Mouse (Mus musculus) C2C12 (cell line): Measurements from ENCODE around the gene Tmprss15. TPM values are rescaled to one million over a fixed set of nuclear protein-coding genes. Genes with fewer than 3 reads are reported as not detected.

Experiments
- H3K27me3 ChIP-seq: one replicate; pipeline ENCODE4 v1.6.1; 2011; ENCODE audit not compliant: control insufficient read depth, insufficient read depth, insufficient read length
- H3K36me3 ChIP-seq: one replicate; pipeline ENCODE4 v1.6.1; 2011; ENCODE audit not compliant: control insufficient read depth, insufficient read depth
- H3K4me3 ChIP-seq: one replicate; pipeline ENCODE4 v1.5.1; 2011; ENCODE audit warnings: mild to moderate bottlenecking, control low read depth; ENCODE audit not compliant: poor library complexity, insufficient read depth, severe bottlenecking
- H3K79me2 ChIP-seq: one replicate; pipeline ENCODE4 v1.6.1; 2011; ENCODE audit not compliant: control insufficient read depth, insufficient read depth
- H3K79me3 ChIP-seq: one replicate; pipeline ENCODE4 v1.6.1; 2011; ENCODE audit warnings: low read depth, control low read depth
- H3ac ChIP-seq: one replicate; pipeline ENCODE3; 2011; ENCODE audit warnings: low read depth; ENCODE audit not compliant: control insufficient read depth, insufficient read length
- CEBPB ChIP-seq: IDR thresholded peaks from one replicate; pipeline ENCODE4 v1.6.1; 2011; ENCODE audit warnings: low read depth, mild to moderate bottlenecking, control low read depth, moderate library complexity
- CTCF ChIP-seq: IDR thresholded peaks from one replicate; pipeline ENCODE4 v1.5.1; 2011; ENCODE audit not compliant: control insufficient read depth, insufficient read depth, insufficient read length
- FOSL1 ChIP-seq: IDR thresholded peaks from one replicate; pipeline ENCODE4 v1.8.0; 2011; ENCODE audit warnings: mild to moderate bottlenecking, low read length; ENCODE audit not compliant: poor library complexity, insufficient read depth, severe bottlenecking
- MAX ChIP-seq: IDR thresholded peaks from one replicate; pipeline ENCODE4 v1.6.1; 2011; ENCODE audit warnings: mild to moderate bottlenecking, control low read depth
- MYOD1 ChIP-seq: IDR thresholded peaks from one replicate; pipeline ENCODE4 v1.6.1; 2011; ENCODE audit warnings: low read depth; ENCODE audit not compliant: control insufficient read depth, insufficient read length
- MYOG ChIP-seq: IDR thresholded peaks from one replicate; pipeline ENCODE4 v1.6.1; 2011; ENCODE audit not compliant: control insufficient read depth, insufficient read length; ENCODE audit errors: extremely low read depth
- USF1 ChIP-seq: IDR thresholded peaks from one replicate; pipeline ENCODE4 v1.6.1; 2011; ENCODE audit warnings: low read depth, mild to moderate bottlenecking, control low read depth, moderate library complexity
- polyA plus RNA-seq: library from polyadenylated mRNA; unstranded; fragments of >200 nt; fragmentation: generic; extraction: Trizol; gene quantifications from one replicate; pipeline ENCODE4 v1.2.1, GENCODE M21; 2012; ENCODE audit warnings: missing spikeins

Tmprss15 gene
- polyA plus RNA-seq, 1 experiment: not detected

DNA sequence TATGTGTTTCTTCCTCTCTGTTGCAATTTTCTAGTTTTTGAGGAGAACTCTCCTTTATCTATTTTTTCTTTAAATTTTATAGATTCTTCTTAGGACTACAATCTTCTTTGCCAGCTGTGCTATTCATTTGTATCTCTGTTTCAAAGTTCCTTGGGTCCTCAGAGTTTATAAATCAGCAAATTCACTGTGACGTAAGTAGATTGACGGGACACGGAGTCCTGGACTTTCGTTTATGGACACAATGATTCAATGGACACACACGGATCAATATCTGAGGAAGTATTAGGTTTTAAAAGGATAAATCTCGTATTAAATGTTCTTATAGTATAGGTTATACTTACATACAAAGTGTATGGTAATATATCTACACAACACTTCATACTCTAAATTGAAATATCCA is 4.3 kb downstream of the Tmprss15 start:
- no peak overlapping the region for H3K4me3 ChIP-seq
- no peaks in the 10 kb centered on the region for H3K79me3 ChIP-seq
- H3ac ChIP-seq: no peak overlapping the region
- no peaks in the 10 kb centered on the region for H3K36me3 ChIP-seq
- no peaks in the 10 kb centered on the region for H3K79me2 ChIP-seq
- H3K27me3 ChIP-seq: no peaks in the 10 kb centered on the region
- TF ChIP-seq CEBPB: no peak
- no peak for TF ChIP-seq MYOD1
- TF ChIP-seq USF1: no peak
- TF ChIP-seq MYOG: no peak
- no peak for TF ChIP-seq MAX
- no peak for TF ChIP-seq FOSL1
- no peak for TF ChIP-seq CTCF

DNA sequence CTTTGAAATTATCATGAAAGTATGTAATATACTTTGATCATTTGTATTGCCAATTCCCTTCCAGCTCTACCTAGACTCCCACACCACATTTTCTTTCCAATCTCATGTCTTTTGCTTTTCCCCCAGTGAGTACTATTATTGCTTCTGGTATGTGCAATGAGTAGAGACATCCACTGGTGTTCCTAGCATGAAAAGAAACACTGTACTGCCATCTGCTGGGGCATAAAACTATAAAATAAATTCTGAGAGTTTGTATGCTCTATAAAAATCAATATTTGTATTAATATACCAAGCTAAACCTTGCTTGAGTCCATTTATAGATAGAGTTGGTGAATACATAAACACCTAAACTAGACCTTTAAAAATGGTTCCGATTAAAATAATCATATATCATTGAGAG is 27.0 kb downstream of the Tmprss15 start:
- Histone ChIP-seq H3K79me2 (no peaks in the 10 kb centered on the region), H3K36me3 (no peaks in the 10 kb centered on the region), H3K4me3 (no peak overlapping the region), H3ac (no peak overlapping the region), H3K27me3 (no peaks in the 10 kb centered on the region), H3K79me3 (no peaks in the 10 kb centered on the region)
- TF ChIP-seq CTCF (no peak), FOSL1 (no peak), MAX (no peak), CEBPB (no peak), USF1 (no peak), MYOG (no peak), MYOD1 (no peak)

DNA sequence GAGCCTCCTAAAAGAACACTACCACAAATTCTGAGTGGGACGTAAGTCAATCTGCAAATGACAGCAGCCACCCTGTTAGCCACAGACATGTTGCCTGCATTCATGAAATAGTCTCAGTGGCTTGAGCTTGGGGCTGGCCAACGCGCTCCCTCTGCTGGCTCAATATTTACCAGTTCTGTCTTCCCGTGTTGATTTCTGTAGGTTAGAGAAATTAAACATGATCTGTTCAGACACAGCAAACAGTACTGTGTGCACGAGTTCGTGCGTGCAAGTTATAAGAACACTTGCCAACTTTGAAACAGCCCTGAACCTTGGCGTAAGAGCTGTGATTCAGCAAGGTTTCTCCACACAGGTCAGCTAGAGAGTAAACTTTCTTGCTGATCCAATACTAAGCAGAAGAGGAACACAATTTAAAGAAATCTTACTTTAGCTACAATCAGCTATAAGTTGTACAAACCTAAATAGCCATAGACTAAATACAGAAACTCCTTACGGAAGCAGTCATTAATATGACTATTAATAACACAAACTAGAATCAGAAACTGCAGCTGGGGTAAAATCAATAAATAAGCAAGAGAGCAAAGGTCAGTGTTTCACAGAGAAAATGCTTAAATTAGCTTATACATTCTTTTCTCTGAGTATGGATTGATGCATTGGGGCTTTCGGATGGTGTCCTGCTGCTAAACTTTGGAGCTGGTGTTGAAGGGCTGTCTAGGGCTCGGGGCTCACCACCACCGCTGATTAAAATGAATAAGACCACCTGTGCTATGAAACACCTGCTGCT is 31.9 kb downstream of the Tmprss15 start:
- no peaks in the 10 kb centered on the region for H3K79me2 ChIP-seq
- TF ChIP-seq MYOD1 (no peak), FOSL1 (no peak), CTCF (no peak), MAX (no peak), CEBPB (no peak), USF1 (no peak), MYOG (no peak)
- no peaks in the 10 kb centered on the region for H3K79me3 ChIP-seq
- no peak overlapping the region for H3K4me3 ChIP-seq
- H3ac ChIP-seq: no peak overlapping the region
- no peaks in the 10 kb centered on the region for H3K36me3 ChIP-seq
- H3K27me3 ChIP-seq: no peaks in the 10 kb centered on the region

DNA sequence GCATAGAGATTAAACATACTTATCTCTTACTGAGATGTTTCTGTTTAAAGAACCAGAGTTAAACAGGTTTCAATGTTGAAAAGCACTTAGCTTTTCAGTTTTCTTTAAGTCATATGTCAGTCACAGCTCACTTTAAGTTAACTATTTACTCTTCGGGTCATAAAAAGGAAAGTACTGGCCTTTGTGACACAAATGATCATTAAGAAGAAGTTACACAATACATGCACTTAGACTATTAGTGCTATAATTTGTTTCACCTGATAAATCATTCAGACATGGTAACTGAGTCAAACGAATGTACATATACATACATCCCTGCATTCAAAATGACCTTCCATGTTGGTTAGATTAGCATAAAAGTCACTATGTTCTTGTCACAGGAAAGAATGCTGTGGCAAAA is 58.3 kb downstream of the Tmprss15 start:
- no peak for TF ChIP-seq MAX
- no peak for TF ChIP-seq CEBPB

DNA sequence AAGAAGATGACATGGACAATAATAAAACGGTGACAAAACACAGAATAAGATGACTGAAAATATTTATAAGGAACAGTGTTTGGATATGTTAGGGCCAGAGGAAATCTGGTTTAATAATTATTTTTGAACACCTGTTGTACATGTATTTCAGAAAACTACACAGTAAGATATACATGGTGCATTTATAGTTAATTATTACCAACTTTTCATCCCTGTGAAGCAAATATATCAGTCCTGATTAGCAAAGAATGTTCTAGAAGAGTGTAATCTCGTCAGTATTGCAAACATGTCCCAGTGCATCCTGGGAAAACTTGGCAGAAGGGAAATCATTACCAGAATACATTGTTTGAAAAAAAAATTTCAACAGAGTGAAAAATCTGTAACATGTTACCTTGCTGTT is 88.1 kb downstream of the Tmprss15 start:
- Histone ChIP-seq H3K79me2 (no peaks in the 10 kb centered on the region), H3K4me3 (no peak overlapping the region), H3K27me3 (no peaks in the 10 kb centered on the region), H3K79me3 (no peaks in the 10 kb centered on the region), H3K36me3 (no peaks in the 10 kb centered on the region), H3ac (no peak overlapping the region)
- no peak for TF ChIP-seq MYOG
- TF ChIP-seq CTCF: no peak
- no peak for TF ChIP-seq MAX
- no peak for TF ChIP-seq FOSL1
- no peak for TF ChIP-seq MYOD1
- no peak for TF ChIP-seq USF1
- TF ChIP-seq CEBPB: no peak

More for the DNA sequence above, 58.3 kb downstream of the Tmprss15 start:
- Histone ChIP-seq H3K27me3 (no peaks in the 10 kb centered on the region), H3ac (no peak overlapping the region), H3K79me3 (no peaks in the 10 kb centered on the region), H3K36me3 (no peaks in the 10 kb centered on the region), H3K79me2 (no peaks in the 10 kb centered on the region), H3K4me3 (no peak overlapping the region)

DNA sequence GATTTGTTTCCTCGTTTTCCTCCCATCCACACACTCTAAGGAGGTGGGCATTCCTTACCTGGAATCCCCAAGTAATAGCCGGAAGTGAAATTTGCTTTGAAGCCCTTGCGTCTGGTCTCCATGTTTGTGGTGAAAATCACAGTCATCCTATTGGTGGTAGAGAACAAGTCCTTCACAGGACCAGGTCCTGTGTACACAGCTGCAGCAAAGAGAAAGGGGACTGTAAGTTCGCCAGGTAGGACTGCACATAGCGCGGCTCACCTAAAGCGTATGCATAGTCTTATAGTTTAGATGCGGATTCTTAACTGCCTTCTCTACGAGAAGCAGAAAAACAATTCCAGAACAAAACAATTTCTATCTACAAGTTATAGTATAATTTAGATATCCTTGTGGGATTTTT is 89.2 kb downstream of the Tmprss15 start:
- no peaks in the 10 kb centered on the region for H3K27me3 ChIP-seq
- no peak for TF ChIP-seq FOSL1
- no peak for TF ChIP-seq CTCF
- no peak for TF ChIP-seq MYOG
- TF ChIP-seq USF1: no peak
- no peak for TF ChIP-seq MAX
- no peak for TF ChIP-seq CEBPB
- TF ChIP-seq MYOD1: no peak
- H3K4me3 ChIP-seq: no peak overlapping the region
- no peak overlapping the region for H3ac ChIP-seq
- H3K79me3 ChIP-seq: no peaks in the 10 kb centered on the region
- H3K79me2 ChIP-seq: no peaks in the 10 kb centered on the region
- H3K36me3 ChIP-seq: no peaks in the 10 kb centered on the region
